Mouse (Mus musculus) embryonic facial prominence, embryonic 10.5 days (tissue): ENCODE data around the gene Olfr178. TPM values are rescaled to one million over a fixed set of nuclear protein-coding genes. Genes with fewer than 3 reads are reported as not detected.

ENCODE experiments used
- DNase-seq: peaks from one replicate; pipeline ENCODE4 v3.0.0-alpha.2; 2017; ENCODE audit warnings: low spot score
- H3K27ac ChIP-seq: fragments of 300-500 bp; sonication (generic); replicated peaks from 2 replicates; pipeline ENCODE4 v1.5.1; 2016; ENCODE audit warnings: mild to moderate bottlenecking
- H3K27me3 ChIP-seq: fragments of 300-500 bp; sonication (generic); replicated peaks from 2 replicates; pipeline ENCODE4 v1.6.1; 2016; ENCODE audit warnings: low read depth, mild to moderate bottlenecking; ENCODE audit not compliant: poor library complexity, severe bottlenecking
- H3K36me3 ChIP-seq: fragments of 300-500 bp; sonication (generic); replicated peaks from 2 replicates; pipeline ENCODE4 v1.6.1; 2016; ENCODE audit warnings: mild to moderate bottlenecking, moderate library complexity
- H3K4me1 ChIP-seq: fragments of 300-500 bp; sonication (generic); 2 replicates; pipeline ENCODE4 v1.6.1; 2016
- H3K4me3 ChIP-seq: fragments of 300-500 bp; sonication (generic); 2 replicates; pipeline ENCODE4 v1.5.1; 2016; ENCODE audit warnings: mild to moderate bottlenecking, moderate library complexity
- H3K9me3 ChIP-seq: fragments of 300-500 bp; sonication (generic); 2 replicates; pipeline ENCODE4 v1.6.1; 2016; ENCODE audit warnings: mild to moderate bottlenecking
- WGBS: fragments of 180-500 bp; shearing (Covaris S2); methylation state at CpG from one replicate; pipeline ENCODE4 v1.1.7; 2016; 5-methylcytosine and 5-hydroxymethylcytosine counted together
- polyA plus RNA-seq: library from polyadenylated mRNA; unstranded; fragments of >200 nt; fragmentation: Nextera tagmentation; extraction: Ambion mirVana; gene quantifications from 2 replicates; pipeline ENCODE4 v1.2.1, GENCODE M21; 2016

The Olfr178 gene
- not detected in 2 replicates for polyA plus RNA-seq

GRCm38 (mm10) chr16:58891963-58892362 lies at the start of gene Olfr178:
TSS of gene Olfr178 (minus strand) at chr16:58892063.
- H3K4me3 ChIP-seq = no peak within 1 kb of the TSS
- 91% methylated on average over 3 of the region's 3 CpGs for WGBS
- H3K27me3 ChIP-seq = no peaks in the 10 kb centered on the region
- 0 out of 2 replicates have a peak, but pooled peaks cover 3% of the 10 kb centered on the region for H3K9me3 ChIP-seq
- no peak within 1 kb of the TSS for H3K27ac ChIP-seq
- H3K36me3 ChIP-seq = no peaks in the 10 kb centered on the region
- H3K4me1 ChIP-seq = no peaks in the 10 kb centered on the region
- no peak for DNase-seq

GRCm38 (mm10) chr16:58929292-58929691 lies 37.4 kb upstream of the Olfr178 start, which contains the start of gene Olfr180:
TSS of gene Olfr180 (minus strand) at chr16:58929392.
- Histone ChIP-seq H3K36me3 (no peaks in the 10 kb centered on the region), H3K27ac (no peak within 1 kb of the TSS), H3K27me3 (no peaks in the 10 kb centered on the region), H3K4me1 (no peaks in the 10 kb centered on the region), H3K4me3 (no peak within 1 kb of the TSS), H3K9me3 (0 out of 2 replicates have a peak, but pooled peaks cover 4% of the 10 kb centered on the region)
- no peak for DNase-seq
- 80% methylated on average over 4 of the region's 4 CpGs for WGBS

GRCm38 (mm10) chr16:58928655-58929054 lies 36.8 kb upstream of the Olfr178 start, which contains the start of gene Olfr181:
TSS of gene Olfr181 (minus strand) at chr16:58928755.
- H3K27ac ChIP-seq = no peak within 1 kb of the TSS
- H3K27me3 ChIP-seq = no peaks in the 10 kb centered on the region
- H3K4me1 ChIP-seq = no peaks in the 10 kb centered on the region
- H3K36me3 ChIP-seq = no peaks in the 10 kb centered on the region
- DNase-seq = no peak
- WGBS = 72% methylated on average over 1 of the region's 1 CpGs
- H3K9me3 ChIP-seq = 0 out of 2 replicates have a peak, but pooled peaks cover 4% of the 10 kb centered on the region
- H3K4me3 ChIP-seq = no peak within 1 kb of the TSS

- no peaks in the 10 kb centered on the region for H3K4me1 ChIP-seq
- no peak for DNase-seq
- no peaks in the 10 kb centered on the region for H3K27me3 ChIP-seq
- no peak overlapping the region for H3K27ac ChIP-seq
- H3K4me3 ChIP-seq = no peak overlapping the region
- H3K9me3 ChIP-seq = no peaks in the 10 kb centered on the region
- no peaks in the 10 kb centered on the region for H3K36me3 ChIP-seq
- WGBS = 96% methylated on average over 2 of the region's 2 CpGs
Measured at GRCm38 (mm10) chr16:58884416-58884815, 7.4 kb downstream of the Olfr178 start.

GRCm38 (mm10) chr16:58874668-58875067 lies 17.2 kb downstream of the Olfr178 start, which contains the start of gene Olfr177:
TSS of gene Olfr177 (minus strand) at chr16:58874768.
- H3K27ac ChIP-seq = no peak within 1 kb of the TSS
- 68% methylated on average over 1 of the region's 1 CpGs for WGBS
- no peaks in the 10 kb centered on the region for H3K9me3 ChIP-seq
- H3K36me3 ChIP-seq = no peaks in the 10 kb centered on the region
- no peak for DNase-seq
- no peak within 1 kb of the TSS for H3K4me3 ChIP-seq
- no peaks in the 10 kb centered on the region for H3K4me1 ChIP-seq
- H3K27me3 ChIP-seq = no peaks in the 10 kb centered on the region

GRCm38 (mm10) chr16:58861479-58861878 lies 30.4 kb downstream of the Olfr178 start:
- H3K4me1 ChIP-seq = no peaks in the 10 kb centered on the region
- no peak overlapping the region for H3K27ac ChIP-seq
- H3K36me3 ChIP-seq = no peaks in the 10 kb centered on the region
- no peaks in the 10 kb centered on the region for H3K27me3 ChIP-seq
- DNase-seq = no peak
- no peaks in the 10 kb centered on the region for H3K9me3 ChIP-seq
- no peak overlapping the region for H3K4me3 ChIP-seq
- 79% methylated on average over 1 of the region's 1 CpGs for WGBS

GRCm38 (mm10) chr16:58860032-58860737 lies 31.7 kb downstream of the Olfr178 start:
- WGBS = 88% methylated on average over 2 of the region's 2 CpGs
- Histone ChIP-seq H3K9me3 (no peaks in the 10 kb centered on the region), H3K36me3 (no peaks in the 10 kb centered on the region), H3K4me3 (no peak overlapping the region), H3K27me3 (no peaks in the 10 kb centered on the region), H3K4me1 (no peaks in the 10 kb centered on the region), H3K27ac (no peak overlapping the region)
- no peak for DNase-seq

Other genes starting within 250 kb of the Olfr178 start
- 25.0 and 26.9 TPM in 2 replicates for gene Cpox, start 221.8 kb downstream of the Olfr178 start, polyA plus RNA-seq
- not detected in 2 replicates for gene Gpr15, start 173.0 kb downstream of the Olfr178 start, polyA plus RNA-seq
- 101 and 105 TPM in 2 replicates for gene Cldnd1, start 164.2 kb downstream of the Olfr178 start, polyA plus RNA-seq
- gene Olfr172, start 128.9 kb downstream of the Olfr178 start, polyA plus RNA-seq = not detected in 2 replicates
- not detected in 2 replicates for gene Olfr173, start 91.8 kb downstream of the Olfr178 start, polyA plus RNA-seq
- gene Olfr175-ps1, start 65.3 kb downstream of the Olfr178 start, polyA plus RNA-seq = not detected in 2 replicates
- not detected in 2 replicates for gene Olfr177, start 17.3 kb downstream of the Olfr178 start, polyA plus RNA-seq
- not detected in 2 replicates for gene Olfr181, start 36.7 kb upstream of the Olfr178 start, polyA plus RNA-seq
- gene Olfr180, start 37.3 kb upstream of the Olfr178 start, polyA plus RNA-seq = not detected in 2 replicates
- gene Olfr183, start 103.3 kb upstream of the Olfr178 start, polyA plus RNA-seq = not detected in 2 replicates
- not detected in 2 replicates for gene Olfr186, start 138.2 kb upstream of the Olfr178 start, polyA plus RNA-seq
- not detected in 2 replicates for gene Olfr187, start 147.7 kb upstream of the Olfr178 start, polyA plus RNA-seq
- gene Olfr190, start 185.9 kb upstream of the Olfr178 start, polyA plus RNA-seq = not detected in 2 replicates
- not detected in 2 replicates for gene Olfr191, start 197.8 kb upstream of the Olfr178 start, polyA plus RNA-seq
- not detected in 2 replicates for gene Olfr193, start 219.8 kb upstream of the Olfr178 start, polyA plus RNA-seq
- not detected in 2 replicates for gene Olfr194, start 229.0 kb upstream of the Olfr178 start, polyA plus RNA-seq